Mouse (Mus musculus) adrenal gland, postnatal 4 days (tissue): Measurements from ENCODE around the gene Ccdc54. TPM values are rescaled to one million over a fixed set of nuclear protein-coding genes. Genes with fewer than 3 reads are reported as not detected.

Experiments used
- DNase-seq, 2 experiments: peaks; one replicate each; pipeline ENCODE4 v3.0.0; 2021 to 2022; ENCODE audit warnings: low spot score in 2 of 2, mixed read lengths in 2 of 2
- total RNA-seq, 2 experiments: library from RNA; stranded (reverse); gene quantifications; 2 replicates each; pipeline ENCODE4 v1.2.3; 2021

The Ccdc54 gene
- total RNA-seq, 2 experiments from 2014 or later = not detected

GRCm38 (mm10) chr16:50542554-50543333 lies 48.2 kb downstream of the Ccdc54 start:
- DNase-seq = no peak

Other genes with a start within 250 kb of the Ccdc54 start
- 10 to 100 TPM; 46.5 to 49.4 TPM for gene Bbx, start 158.8 kb downstream of the Ccdc54 start, total RNA-seq